Mouse (Mus musculus): ENCODE results near the gene Akap8. TPM values are rescaled to one million over a fixed set of nuclear protein-coding genes. Genes with fewer than 3 reads are reported as not detected.

Gene Akap8
- polyA plus RNA-seq, 1 experiment: 14.0 TPM

DNA sequence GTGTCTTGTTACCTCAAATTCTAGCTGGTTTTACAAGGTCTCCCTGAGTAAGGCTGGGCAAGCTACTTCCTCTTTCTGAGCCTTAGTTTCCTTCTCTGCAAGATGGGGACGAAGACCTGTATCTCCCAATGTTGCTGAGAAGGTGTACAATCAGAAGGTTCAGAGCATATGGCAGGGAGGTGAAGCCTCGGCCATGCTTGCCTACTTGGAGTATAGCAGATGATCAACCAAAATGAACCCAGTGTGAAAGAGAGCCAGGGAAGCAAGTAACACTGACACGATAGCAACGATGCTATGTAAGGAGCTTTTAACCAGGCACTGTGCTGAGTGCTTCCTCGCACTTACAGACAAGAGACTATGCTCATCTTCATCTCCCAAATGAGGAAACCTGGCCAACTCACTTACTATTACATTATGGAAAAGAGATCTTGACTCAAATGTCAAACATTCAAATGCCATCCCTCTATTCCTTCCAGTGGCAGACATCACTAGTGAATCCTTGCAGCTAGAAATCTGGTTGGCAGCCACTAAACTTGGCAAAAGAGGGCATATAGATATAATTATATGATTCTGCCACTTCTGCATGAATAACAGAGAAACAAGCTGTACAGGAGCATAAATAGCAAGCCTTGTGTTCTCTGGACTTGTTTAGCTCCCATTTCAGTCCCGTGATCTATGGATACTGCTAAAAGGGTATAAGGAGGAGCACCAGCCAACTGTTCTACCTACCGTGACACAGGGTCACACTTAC lies 37.3 kb upstream of the Akap8 start:
- Histone ChIP-seq H3K4me2 (ENCODE audit: low read depth) (no peak overlapping the region), H3K79me2 (ENCODE audit: control insufficient read depth, insufficient read depth) (peaks cover 16% of the 10 kb centered on the region), H3K27me3 (ENCODE audit: control insufficient read depth, insufficient read depth, insufficient read length) (no peaks in the 10 kb centered on the region), H3K4me3 (no peak overlapping the region), H3ac (ENCODE audit: control insufficient read depth, insufficient read length) (no peak overlapping the region), H3K36me3 (ENCODE audit: control insufficient read depth, insufficient read depth) (peaks cover 40% of the 10 kb centered on the region)
- TF ChIP-seq CEBPB (IDR thresholded peaks at IDR 0.05; ENCODE audit: insufficient read depth, poor library complexity, severe bottlenecking) (no peak), MYOD1 (IDR thresholded peaks at IDR 0.05; ENCODE audit: control insufficient read depth in 1 of 3, insufficient read length in 2 of 3, low read depth in 2 of 3) (no peak)

DNA sequence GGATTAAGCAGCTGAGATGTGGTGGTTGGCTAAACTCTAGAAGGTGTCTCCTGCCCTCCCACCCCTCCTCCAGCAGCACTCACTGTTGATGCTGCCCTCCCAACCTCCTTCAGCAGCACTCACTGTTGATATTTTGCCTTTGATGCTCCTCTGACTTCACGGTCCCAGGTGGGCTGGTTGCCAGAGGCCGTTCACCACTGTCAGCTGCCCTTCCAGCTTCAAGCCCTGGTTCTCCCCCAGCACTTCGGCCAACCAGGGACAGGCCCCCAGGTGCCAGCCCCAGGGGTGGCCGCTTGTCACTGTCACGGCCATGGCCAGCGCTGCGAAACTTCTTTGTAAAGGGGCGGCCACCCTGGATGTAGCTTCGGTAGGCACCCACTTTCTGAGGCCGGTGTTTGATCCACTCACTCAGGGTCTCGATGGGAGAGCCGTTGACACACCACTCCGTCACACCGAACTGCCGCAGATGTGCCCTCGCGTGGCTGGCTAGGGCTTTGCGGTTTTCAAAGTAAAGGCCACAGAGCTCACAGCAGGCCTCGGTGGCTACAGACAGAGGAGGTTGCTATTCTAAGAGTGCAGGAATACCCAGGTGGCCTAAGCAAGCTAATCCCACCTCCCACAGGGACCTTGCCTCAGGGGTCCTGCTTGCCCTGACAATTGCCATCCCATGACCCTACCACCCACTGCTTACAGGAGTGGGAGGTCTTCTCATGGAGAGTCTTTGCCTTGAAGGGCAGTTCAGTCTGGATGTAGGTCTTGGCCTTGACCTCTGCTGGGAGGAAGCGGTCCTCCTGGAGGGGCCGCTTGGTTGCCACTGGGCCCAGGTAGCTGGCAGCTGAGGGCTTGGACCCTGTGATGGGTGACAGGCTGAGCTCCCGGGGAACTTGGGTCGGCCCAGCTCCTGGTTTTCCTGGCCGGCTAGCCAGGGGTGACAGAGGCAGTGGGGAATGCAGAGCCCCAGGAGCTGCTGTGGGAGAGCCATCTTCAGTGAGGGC lies 36.0 kb upstream of the Akap8 start:
- Histone ChIP-seq H3K27me3 (ENCODE audit: control insufficient read depth, insufficient read depth, insufficient read length) (no peaks in the 10 kb centered on the region), H3K79me2 (ENCODE audit: control insufficient read depth, insufficient read depth) (peaks cover 3% of the 10 kb centered on the region), H3K4me3 (no peak overlapping the region), H3K4me2 (ENCODE audit: low read depth) (no peak overlapping the region), H3ac (ENCODE audit: control insufficient read depth, insufficient read length) (no peak overlapping the region), H3K36me3 (ENCODE audit: control insufficient read depth, insufficient read depth) (peaks cover 36% of the 10 kb centered on the region)
- no peak for TF ChIP-seq E2F4 (IDR thresholded peaks at IDR 0.05; ENCODE audit: insufficient read depth)
- no peak for TF ChIP-seq TCF3 (IDR thresholded peaks at IDR 0.05; ENCODE audit: insufficient read length, low read depth)
- TF ChIP-seq REST (IDR thresholded peaks at IDR 0.05; ENCODE audit: insufficient read depth, insufficient read length): no peak
- TF ChIP-seq MYOD1 (IDR thresholded peaks at IDR 0.05; ENCODE audit: control insufficient read depth in 1 of 3, insufficient read length in 2 of 3, low read depth in 2 of 3): no peak
- no peak for TF ChIP-seq CEBPB (IDR thresholded peaks at IDR 0.05; ENCODE audit: insufficient read depth, poor library complexity, severe bottlenecking)
- TF ChIP-seq SRF (IDR thresholded peaks at IDR 0.05; ENCODE audit: control insufficient read depth, insufficient read length, low read depth): no peak
- no peak for TF ChIP-seq USF1 (IDR thresholded peaks at IDR 0.05; ENCODE audit: low read depth)
- TF ChIP-seq POLR2AphosphoS2 (IDR thresholded peaks at IDR 0.05; ENCODE audit: insufficient read length, low read depth): no peak
- TF ChIP-seq MYOG (IDR thresholded peaks at IDR 0.05; ENCODE audit: control insufficient read depth in 1 of 3, insufficient read depth in 1 of 3, insufficient read length in 2 of 3, low read depth in 2 of 3): no peak
- TF ChIP-seq MAX (IDR thresholded peaks at IDR 0.05; ENCODE audit: low read depth): no peak
- TF ChIP-seq TCF12 (IDR thresholded peaks at IDR 0.05; ENCODE audit: insufficient read depth, poor library complexity, severe bottlenecking): no peak

DNA sequence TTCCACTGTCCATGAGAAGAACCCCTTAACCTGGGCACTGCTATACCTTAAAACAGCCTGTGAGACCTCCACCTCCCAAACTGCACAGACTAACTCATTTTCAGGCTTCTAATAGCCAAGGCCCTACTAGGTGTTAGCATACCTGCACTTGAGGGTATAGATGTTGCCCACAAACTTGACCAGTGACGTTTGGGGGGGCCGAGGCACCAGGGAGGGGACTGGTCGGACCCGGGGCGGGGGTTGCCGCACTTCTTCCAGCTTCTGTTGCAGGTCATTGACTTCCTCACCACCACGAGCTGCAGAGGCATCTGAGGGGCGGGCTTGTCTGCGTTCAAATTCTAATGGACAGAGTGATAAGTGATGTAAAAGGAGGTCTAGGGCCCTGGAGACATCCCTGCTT lies 35.2 kb upstream of the Akap8 start:
- Histone ChIP-seq H3K4me2 (ENCODE audit: low read depth) (no peak overlapping the region), H3K27me3 (ENCODE audit: control insufficient read depth, insufficient read depth, insufficient read length) (no peaks in the 10 kb centered on the region), H3K4me3 (no peak overlapping the region), H3ac (ENCODE audit: control insufficient read depth, insufficient read length) (no peak overlapping the region), H3K36me3 (ENCODE audit: control insufficient read depth, insufficient read depth) (peaks cover 35% of the 10 kb centered on the region), H3K79me2 (ENCODE audit: control insufficient read depth, insufficient read depth) (no peaks in the 10 kb centered on the region)
- no peak for TF ChIP-seq E2F4 (IDR thresholded peaks at IDR 0.05; ENCODE audit: insufficient read depth)
- TF ChIP-seq POLR2AphosphoS2 (IDR thresholded peaks at IDR 0.05; ENCODE audit: insufficient read length, low read depth): no peak
- TF ChIP-seq POLR2A (IDR thresholded peaks at IDR 0.05; ENCODE audit: insufficient read length, low read depth): no peak
- TF ChIP-seq USF1 (IDR thresholded peaks at IDR 0.05; ENCODE audit: low read depth): no peak
- TF ChIP-seq REST (IDR thresholded peaks at IDR 0.05; ENCODE audit: insufficient read depth, insufficient read length): no peak
- no peak for TF ChIP-seq TCF12 (IDR thresholded peaks at IDR 0.05; ENCODE audit: insufficient read depth, poor library complexity, severe bottlenecking)
- no peak for TF ChIP-seq MAX (IDR thresholded peaks at IDR 0.05; ENCODE audit: low read depth)
- TF ChIP-seq SRF (IDR thresholded peaks at IDR 0.05; ENCODE audit: control insufficient read depth, insufficient read length, low read depth): no peak
- TF ChIP-seq TCF3 (IDR thresholded peaks at IDR 0.05; ENCODE audit: insufficient read length, low read depth): no peak
- no peak for TF ChIP-seq CEBPB (IDR thresholded peaks at IDR 0.05; ENCODE audit: insufficient read depth, poor library complexity, severe bottlenecking)
- TF ChIP-seq MYOG (IDR thresholded peaks at IDR 0.05; ENCODE audit: control insufficient read depth in 1 of 3, insufficient read depth in 1 of 3, insufficient read length in 2 of 3, low read depth in 2 of 3): no peak
- TF ChIP-seq MYOD1 (IDR thresholded peaks at IDR 0.05; ENCODE audit: control insufficient read depth in 1 of 3, insufficient read length in 2 of 3, low read depth in 2 of 3): no peak

DNA sequence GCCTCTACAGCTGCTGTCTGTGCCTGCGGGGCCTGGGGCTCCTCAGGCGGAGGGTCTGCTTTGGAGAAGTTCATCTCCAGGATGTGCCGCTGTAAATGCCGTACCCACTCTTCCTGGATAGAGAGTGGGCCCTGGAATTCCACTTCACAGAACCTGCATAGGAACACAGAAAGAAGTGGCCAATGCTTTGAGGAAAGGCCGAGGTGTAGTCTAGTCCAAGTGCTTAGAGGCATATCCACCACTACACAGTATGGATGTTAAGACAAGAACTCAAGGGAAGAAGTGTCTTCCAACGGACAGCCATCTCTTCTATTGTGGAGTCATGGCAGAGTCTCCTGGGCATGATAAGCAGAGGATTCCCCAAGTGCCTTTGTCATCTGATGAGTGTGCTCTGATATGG lies 34.0 kb upstream of the Akap8 start:
- TF ChIP-seq MAX (IDR thresholded peaks at IDR 0.05; ENCODE audit: low read depth) (no peak), POLR2A (IDR thresholded peaks at IDR 0.05; ENCODE audit: insufficient read length, low read depth) (no peak), SRF (IDR thresholded peaks at IDR 0.05; ENCODE audit: control insufficient read depth, insufficient read length, low read depth) (no peak), TCF3 (IDR thresholded peaks at IDR 0.05; ENCODE audit: insufficient read length, low read depth) (no peak), TCF12 (IDR thresholded peaks at IDR 0.05; ENCODE audit: insufficient read depth, poor library complexity, severe bottlenecking) (no peak), POLR2AphosphoS2 (IDR thresholded peaks at IDR 0.05; ENCODE audit: insufficient read length, low read depth) (no peak), USF1 (IDR thresholded peaks at IDR 0.05; ENCODE audit: low read depth) (no peak), REST (IDR thresholded peaks at IDR 0.05; ENCODE audit: insufficient read depth, insufficient read length) (no peak), MYOG (IDR thresholded peaks at IDR 0.05; ENCODE audit: control insufficient read depth in 1 of 3, insufficient read depth in 1 of 3, insufficient read length in 2 of 3, low read depth in 2 of 3) (no peak), E2F4 (IDR thresholded peaks at IDR 0.05; ENCODE audit: insufficient read depth) (no peak)
- H3K27me3 ChIP-seq (ENCODE audit: control insufficient read depth, insufficient read depth, insufficient read length): no peaks in the 10 kb centered on the region
- no peak overlapping the region for H3K4me2 ChIP-seq (ENCODE audit: low read depth)
- H3K4me3 ChIP-seq: no peak overlapping the region
- H3ac ChIP-seq (ENCODE audit: control insufficient read depth, insufficient read length): no peak overlapping the region
- H3K36me3 ChIP-seq (ENCODE audit: control insufficient read depth, insufficient read depth): peaks cover 27% of the 10 kb centered on the region
- H3K79me2 ChIP-seq (ENCODE audit: control insufficient read depth, insufficient read depth): no peaks in the 10 kb centered on the region

Measured in myocyte (in vitro differentiated cells).